Mouse (Mus musculus) lung, adult 2 months (tissue): ENCODE data around the gene Ccdc188.

Source experiments
- CTCF ChIP-seq: fragments of 200-500 bp; IDR thresholded peaks from 2 replicates; pipeline ENCODE4 v1.5.1; 2011; ENCODE audit warnings: mild to moderate bottlenecking, low read length, control low read depth; ENCODE audit not compliant: insufficient read depth
- POLR2A ChIP-seq: fragments of 200-500 bp; IDR thresholded peaks from 2 replicates; pipeline ENCODE4 v1.6.1; 2011; ENCODE audit warnings: low read depth, mild to moderate bottlenecking, control low read depth, low read length, borderline replicate concordance; ENCODE audit errors: extremely low read depth

GRCm38 (mm10) chr16:18187221-18187620, 30.5 kb upstream of the Ccdc188 start:
- no peak for TF ChIP-seq CTCF
- no peak for TF ChIP-seq POLR2A
